Mouse (Mus musculus) liver, embryonic 14.5 days (tissue): ENCODE measurements around the gene Pprc1. TPM values are rescaled to one million over a fixed set of nuclear protein-coding genes. Genes with fewer than 3 reads are reported as not detected.

Experiments used
- ATAC-seq: fragments of 200-750 bp; cut with Nextera tagmentation; 2 replicates; pipeline ENCODE4 v1.8.0; 2017; ENCODE audit warnings: moderate number of reproducible peaks, mild to moderate bottlenecking, moderate library complexity; ENCODE audit not compliant: insufficient read depth
- DNase-seq, 3 experiments: peaks; one replicate each; pipeline ENCODE4 v3.0.0-alpha.2; 2012 to 2013; ENCODE audit warnings: low read depth in 3 of 3, low spot score in 3 of 3
- H3K27ac ChIP-seq: fragments of 300-500 bp; sonication (generic); 2 replicates; pipeline ENCODE4 v1.5.1; 2014; ENCODE audit warnings: moderate library complexity, mild to moderate bottlenecking, control low read depth, inconsistent platforms
- H3K27me3 ChIP-seq: fragments of 300-500 bp; sonication (generic); 2 replicates; pipeline ENCODE4 v1.6.1; 2014; ENCODE audit warnings: mild to moderate bottlenecking, low read length, moderate library complexity; ENCODE audit not compliant: control insufficient read depth, insufficient read depth
- H3K36me3 ChIP-seq: fragments of 300-500 bp; sonication (generic); replicated peaks from 2 replicates; pipeline ENCODE4 v1.6.1; 2014; ENCODE audit warnings: low read depth; ENCODE audit not compliant: control insufficient read depth, insufficient read depth
- H3K4me1 ChIP-seq, 2 experiments: fragments of 200-500 bp in 1 of 2; fragments of 300-500 bp in 1 of 2; sonication (generic) in 1 of 2; replicated peaks; 2 replicates each; pipeline ENCODE4 v1.6.1; 2012 to 2014; ENCODE audit warnings: antibody characterized with exemption in 1 of 2, inconsistent platforms in 1 of 2, low read length in 1 of 2; ENCODE audit not compliant: control insufficient read depth in 2 of 2, insufficient read depth in 2 of 2
- H3K4me2 ChIP-seq: fragments of 300-500 bp; sonication (generic); 2 replicates; pipeline ENCODE4 v1.6.1; 2014; ENCODE audit warnings: low read depth, mild to moderate bottlenecking, control low read depth, moderate library complexity
- H3K4me3 ChIP-seq, 2 experiments: fragments of 200-500 bp in 1 of 2; fragments of 300-500 bp in 1 of 2; sonication (generic) in 1 of 2; 2 replicates each; pipeline ENCODE4 v1.5.1; 2012 to 2014; ENCODE audit warnings: low read depth in 2 of 2, low read length in 2 of 2, mild to moderate bottlenecking in 2 of 2, control low read depth in 1 of 2, inconsistent platforms in 1 of 2, moderate library complexity in 1 of 2; ENCODE audit not compliant: insufficient read depth in 1 of 2
- H3K9ac ChIP-seq: fragments of 300-500 bp; sonication (generic); replicated peaks from 2 replicates; pipeline ENCODE4 v1.6.1; 2014; ENCODE audit warnings: mild to moderate bottlenecking, control low read depth, moderate library complexity
- H3K9me3 ChIP-seq: fragments of 300-500 bp; sonication (generic); 2 replicates; pipeline ENCODE4 v1.6.1; 2016; ENCODE audit warnings: low read length, mixed read lengths; ENCODE audit not compliant: control insufficient read depth
- CTCF ChIP-seq: IDR thresholded peaks from 2 replicates; pipeline ENCODE4 v1.5.1; 2016; ENCODE audit warnings: antibody characterized with exemption, low read depth, control low read depth
- EP300 ChIP-seq: IDR thresholded peaks from 2 replicates; pipeline ENCODE4 v1.6.1; 2016; ENCODE audit warnings: antibody characterized with exemption, low read depth
- WGBS: fragments of 180-500 bp; shearing (Covaris S2); extraction: QIAGEN DNeasy Blood & Tissue Kit; methylation state at CpG from one replicate; pipeline ENCODE4 v1.1.7; 2014; ENCODE audit not compliant: insufficient replicate concordance; 5-methylcytosine and 5-hydroxymethylcytosine counted together
- polyA plus RNA-seq, 2 experiments: library from polyadenylated mRNA; depleted of rRNA in 1 of 2; stranded (reverse) in 1 of 2; unstranded in 1 of 2; fragments of >200 nt; fragmentation: Nextera tagmentation in 1 of 2; extraction: Ambion mirVana in 1 of 2; gene quantifications; 2 replicates each; pipeline versions ENCODE4 v1.2.1 to v1.2.3; 2012 to 2014

The Pprc1 gene
- polyA plus RNA-seq, 2 experiments: 17.5 to 25.0 TPM

DNA sequence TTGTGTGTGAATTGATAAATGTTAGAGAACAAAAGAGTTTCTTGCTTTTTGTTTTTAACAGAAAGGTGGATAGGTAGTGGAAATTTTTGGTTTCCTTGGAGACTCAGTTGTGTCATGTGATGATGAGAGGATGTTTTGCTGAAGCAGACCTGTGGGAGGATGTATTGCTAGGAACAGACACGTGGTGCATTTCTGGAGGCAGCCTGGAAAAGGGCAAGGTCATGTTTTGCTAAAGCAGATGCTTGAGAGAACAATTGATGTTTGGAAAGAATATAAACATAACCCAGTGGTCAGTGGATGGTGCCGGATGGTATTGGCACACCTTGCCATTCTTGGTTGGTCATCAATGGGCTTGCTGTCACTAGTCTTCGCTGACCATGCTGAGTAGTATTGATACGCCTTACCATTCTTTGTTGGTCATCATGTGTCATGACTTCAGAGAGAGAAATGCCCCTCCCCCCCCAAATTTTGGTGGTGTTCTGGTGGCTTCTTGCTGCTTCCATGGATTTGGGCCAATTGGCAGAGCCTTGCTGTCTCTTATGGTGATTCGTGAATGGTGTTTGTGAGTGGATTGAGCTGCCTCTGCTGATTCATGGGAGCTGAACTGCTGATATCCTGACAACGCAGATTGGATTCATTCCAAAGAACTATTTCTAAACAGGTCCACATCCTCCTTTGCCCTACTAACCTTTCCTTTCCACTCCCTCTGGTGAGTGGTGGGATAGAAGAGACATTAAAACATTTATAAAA lies 58.9 kb downstream of the Pprc1 start:
- Histone ChIP-seq H3K9ac (no peak overlapping the region), H3K4me2 (no peak overlapping the region), H3K27me3 (no peaks in the 10 kb centered on the region), H3K4me3 (no peak overlapping the region), H3K27ac (no peak overlapping the region), H3K36me3 (no peaks in the 10 kb centered on the region), H3K9me3 (no peaks in the 10 kb centered on the region), H3K4me1 (no peaks in the 10 kb centered on the region)
- ATAC-seq: no peak
- WGBS: 73% methylated on average over 6 of the region's 6 CpGs
- DNase-seq: no peak
- TF ChIP-seq EP300 (no peak), CTCF (no peak)

DNA sequence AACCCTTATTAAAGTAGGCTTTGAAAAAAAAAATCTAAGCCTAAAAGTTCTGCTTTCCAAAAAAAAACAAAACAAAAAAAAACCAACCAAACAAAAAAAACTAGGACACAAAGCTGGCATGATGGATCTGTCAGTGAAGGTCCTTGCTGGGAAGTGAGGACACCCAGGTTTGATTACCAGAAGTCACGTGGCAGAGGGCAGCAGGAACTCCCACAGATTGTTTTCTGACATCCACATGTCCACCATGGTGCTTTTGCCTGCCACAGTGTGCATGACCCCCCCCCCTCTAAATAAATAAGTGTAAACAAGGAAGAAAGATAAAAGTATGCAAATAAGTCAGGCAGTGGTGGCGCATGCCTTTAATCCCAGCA lies 59.5 kb downstream of the Pprc1 start:
- 64% methylated on average over 2 of the region's 2 CpGs for WGBS
- no peak overlapping the region for H3K4me2 ChIP-seq
- no peaks in the 10 kb centered on the region for H3K27me3 ChIP-seq
- ATAC-seq (no peak), DNase-seq (no peak)
- H3K9me3 ChIP-seq: no peaks in the 10 kb centered on the region
- TF ChIP-seq CTCF: no peak
- TF ChIP-seq EP300: no peak
- no peaks in the 10 kb centered on the region for H3K4me1 ChIP-seq
- no peaks in the 10 kb centered on the region for H3K36me3 ChIP-seq
- H3K27ac ChIP-seq: no peak overlapping the region
- H3K9ac ChIP-seq: no peak overlapping the region
- no peak overlapping the region for H3K4me3 ChIP-seq

DNA sequence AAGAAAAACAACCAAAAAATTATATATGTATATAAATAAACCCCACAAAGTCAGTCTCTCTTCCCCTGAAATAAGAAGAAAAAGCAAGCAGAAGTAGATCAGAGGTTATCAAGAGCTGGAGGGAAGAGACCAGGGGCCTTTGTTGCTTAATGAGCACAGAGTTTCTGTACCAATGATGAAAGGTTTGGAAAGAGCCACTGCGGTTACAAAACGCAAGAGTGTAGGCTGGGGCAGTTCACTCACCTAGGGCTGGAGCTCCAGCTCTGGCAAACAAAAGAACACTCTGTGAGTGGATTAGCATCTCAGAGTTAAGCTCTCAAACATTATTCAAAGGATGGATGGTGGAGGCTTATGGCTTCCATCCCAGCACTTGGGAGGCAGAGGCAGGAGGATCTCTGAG lies 65.5 kb downstream of the Pprc1 start:
- WGBS: 64% methylated on average over 2 of the region's 2 CpGs
- H3K4me1 ChIP-seq: no peaks in the 10 kb centered on the region
- H3K9ac ChIP-seq: no peak overlapping the region
- no peak overlapping the region for H3K4me3 ChIP-seq
- H3K4me2 ChIP-seq: no peak overlapping the region
- DNase-seq: no peak
- no peaks in the 10 kb centered on the region for H3K36me3 ChIP-seq
- no peaks in the 10 kb centered on the region for H3K9me3 ChIP-seq
- no peak for ATAC-seq
- TF ChIP-seq EP300 (no peak), CTCF (no peak)
- H3K27me3 ChIP-seq: no peaks in the 10 kb centered on the region
- H3K27ac ChIP-seq: no peak overlapping the region

DNA sequence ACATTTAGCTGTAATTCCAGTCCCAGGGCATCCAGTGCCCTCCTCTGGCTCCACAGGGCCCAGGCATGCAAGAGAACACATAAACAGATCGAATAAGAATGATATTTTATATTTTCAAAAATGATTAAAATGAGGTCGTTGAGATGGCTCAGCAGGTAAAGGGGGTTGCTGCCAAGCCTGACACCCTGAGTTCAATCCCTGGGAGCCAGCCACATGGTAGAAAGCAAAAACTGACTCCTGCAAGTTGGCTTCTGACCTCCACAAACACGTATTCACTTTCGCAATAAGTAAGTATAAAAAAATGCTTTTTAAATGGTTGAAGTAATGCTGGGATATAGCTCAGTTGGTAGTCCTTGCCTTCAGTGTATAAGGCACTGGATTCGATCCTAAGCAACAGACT lies 66.1 kb downstream of the Pprc1 start:
- Histone ChIP-seq H3K27ac (no peak overlapping the region), H3K4me2 (no peak overlapping the region), H3K27me3 (no peaks in the 10 kb centered on the region), H3K4me1 (no peaks in the 10 kb centered on the region), H3K9ac (no peak overlapping the region), H3K4me3 (no peak overlapping the region), H3K9me3 (no peaks in the 10 kb centered on the region), H3K36me3 (no peaks in the 10 kb centered on the region)
- no peak for TF ChIP-seq EP300
- WGBS: 62% methylated on average over 5 of the region's 5 CpGs
- ATAC-seq (no peak), DNase-seq (no peak)

DNA sequence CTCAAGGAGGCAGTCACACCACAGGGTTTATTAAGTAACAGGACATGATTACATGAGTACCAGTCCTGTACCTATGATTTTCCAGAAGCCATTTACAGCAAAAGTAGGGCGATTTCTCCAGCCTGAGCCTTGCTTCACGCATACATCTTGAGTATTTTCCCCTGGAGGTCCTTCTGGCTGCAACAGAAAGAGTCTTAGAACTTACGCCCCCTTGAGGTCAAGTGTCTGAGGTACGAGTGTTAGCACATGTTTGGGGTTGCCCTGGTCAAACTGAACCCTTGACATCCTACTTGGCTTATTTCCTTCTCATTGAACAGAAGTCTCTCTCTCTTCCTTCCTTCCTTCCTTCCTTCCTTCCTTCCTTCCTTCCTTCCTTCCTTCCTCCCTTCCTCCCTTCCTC lies 69.9 kb downstream of the Pprc1 start:
- Histone ChIP-seq H3K27ac (no peak overlapping the region), H3K4me3 (no peak overlapping the region), H3K9me3 (no peaks in the 10 kb centered on the region), H3K4me2 (no peak overlapping the region), H3K36me3 (no peaks in the 10 kb centered on the region), H3K4me1 (peaks cover 0 to 5% of the 10 kb centered on the region in 2 experiments; a peak in 2 of 4 replicates), H3K27me3 (no peaks in the 10 kb centered on the region), H3K9ac (no peak overlapping the region)
- no peak for ATAC-seq
- no peak for DNase-seq
- 48% methylated on average over 4 of the region's 4 CpGs for WGBS
- TF ChIP-seq EP300 (no peak), CTCF (no peak)
